Mouse (Mus musculus) cortical plate, adult 2 months (tissue): ENCODE data around the gene Herc3.

ENCODE experiments used
- CTCF ChIP-seq: fragments of 200-500 bp; IDR thresholded peaks from 2 replicates; pipeline ENCODE4 v1.5.1; 2011; ENCODE audit warnings: mild to moderate bottlenecking, control low read depth, low read length; ENCODE audit not compliant: insufficient read depth; ENCODE audit errors: extremely low read depth
- POLR2A ChIP-seq: fragments of 200-500 bp; IDR thresholded peaks from 2 replicates; pipeline ENCODE4 v1.6.1; 2011; ENCODE audit warnings: mild to moderate bottlenecking, low read length, control low read depth; ENCODE audit not compliant: insufficient read depth; ENCODE audit errors: extremely low read depth

DNA sequence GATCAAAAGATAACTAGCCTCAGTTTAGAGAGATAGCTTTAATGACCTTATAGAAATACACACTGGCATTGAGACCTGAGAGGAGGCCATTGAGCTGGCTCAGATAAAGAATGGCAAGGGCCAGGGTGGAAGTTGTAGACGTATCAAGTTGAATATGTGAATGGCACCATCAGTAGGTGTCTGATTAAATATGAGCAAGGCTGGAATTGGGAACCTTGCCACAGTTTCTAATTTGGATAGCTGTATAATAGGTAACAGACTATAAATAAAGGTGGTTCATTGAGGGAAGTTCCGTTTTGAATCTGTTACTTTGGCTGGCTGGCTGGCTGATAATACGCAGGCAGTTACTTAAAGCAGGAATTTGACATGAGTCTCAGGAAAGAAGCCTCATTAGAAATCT, 65.4 kb downstream of the Herc3 start:
- TF ChIP-seq CTCF: no peak
- no peak for TF ChIP-seq POLR2A
